Mouse (Mus musculus) lung, embryonic 14.5 days (tissue): ENCODE data around the gene Cx3cr1. TPM values are rescaled to one million over a fixed set of nuclear protein-coding genes. Genes with fewer than 3 reads are reported as not detected.

Experiments used
- ATAC-seq: fragments of 200-750 bp; cut with Nextera tagmentation; 2 replicates; pipeline ENCODE4 v1.8.0; 2017; ENCODE audit warnings: mild to moderate bottlenecking, moderate TSS enrichment, moderate library complexity; ENCODE audit not compliant: insufficient read depth
- DNase-seq: peaks from one replicate; pipeline ENCODE4 v3.0.0-alpha.2; 2015
- H3K27ac ChIP-seq: fragments of 300-500 bp; sonication (generic); 2 replicates; pipeline ENCODE4 v1.5.1; 2014; ENCODE audit warnings: low read depth, mild to moderate bottlenecking, moderate library complexity
- H3K27me3 ChIP-seq: fragments of 300-500 bp; sonication (generic); 2 replicates; pipeline ENCODE4 v1.6.1; 2014; ENCODE audit warnings: low read length, control low read depth; ENCODE audit not compliant: insufficient read depth
- H3K36me3 ChIP-seq: fragments of 300-500 bp; sonication (generic); 2 replicates; pipeline ENCODE4 v1.6.1; 2014; ENCODE audit warnings: control low read depth; ENCODE audit not compliant: insufficient read depth
- H3K4me1 ChIP-seq: fragments of 300-500 bp; sonication (generic); 2 replicates; pipeline ENCODE4 v1.6.1; 2014; ENCODE audit warnings: antibody characterized with exemption, control low read depth; ENCODE audit not compliant: insufficient read depth
- H3K4me2 ChIP-seq: fragments of 300-500 bp; sonication (generic); 2 replicates; pipeline ENCODE4 v1.6.1; 2014; ENCODE audit warnings: mild to moderate bottlenecking
- H3K4me3 ChIP-seq: fragments of 300-500 bp; sonication (generic); 2 replicates; pipeline ENCODE4 v1.5.1; 2014; ENCODE audit warnings: low read depth, low read length
- H3K9ac ChIP-seq: fragments of 300-500 bp; sonication (generic); 2 replicates; pipeline ENCODE4 v1.6.1; 2014
- H3K9me3 ChIP-seq: fragments of 300-500 bp; sonication (generic); 2 replicates; pipeline ENCODE4 v1.6.1; 2016; ENCODE audit warnings: low read depth, low read length, control low read depth
- CTCF ChIP-seq: IDR thresholded peaks from 2 replicates; pipeline ENCODE4 v1.5.1; 2016; ENCODE audit warnings: antibody characterized with exemption, low read depth
- WGBS: fragments of 180-500 bp; shearing (Covaris S2); extraction: QIAGEN DNeasy Blood & Tissue Kit; methylation state at CpG from one replicate; pipeline ENCODE4 v1.1.7; 2014; 5-methylcytosine and 5-hydroxymethylcytosine counted together
- polyA plus RNA-seq: library from polyadenylated mRNA; unstranded; fragments of >200 nt; fragmentation: Nextera tagmentation; extraction: Ambion mirVana; gene quantifications from 2 replicates; pipeline ENCODE4 v1.2.1, GENCODE M21; 2014

The Cx3cr1 gene
- polyA plus RNA-seq, 1 experiment from 2014 or later, result 9.7 TPM

DNA sequence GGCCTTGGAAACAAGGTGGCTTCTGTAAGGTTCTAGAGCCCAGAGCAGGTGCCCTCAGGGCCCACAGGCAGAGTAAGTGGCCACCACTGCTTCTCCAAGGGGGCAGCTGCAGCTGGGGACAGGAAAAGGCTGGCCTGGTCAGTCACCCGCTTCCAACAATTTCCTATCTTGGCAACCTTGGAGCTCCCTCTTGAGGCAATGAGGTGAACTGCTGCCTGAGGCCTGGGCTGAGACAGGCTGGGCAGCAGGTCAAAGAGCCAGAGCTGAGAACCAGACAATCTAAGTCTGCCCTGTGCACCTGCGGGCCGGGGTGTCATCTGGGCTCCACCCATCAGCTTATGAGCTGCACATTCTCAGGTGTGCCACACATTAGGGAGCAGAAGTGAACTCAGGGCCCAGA lies 3.5 kb upstream of the Cx3cr1 start:
- Histone ChIP-seq H3K4me3 (no peak overlapping the region), H3K27ac (no peak overlapping the region), H3K27me3 (no peaks in the 10 kb centered on the region), H3K9ac (no peak overlapping the region), H3K4me2 (no peak overlapping the region), H3K9me3 (no peaks in the 10 kb centered on the region), H3K36me3 (no peaks in the 10 kb centered on the region), H3K4me1 (no peaks in the 10 kb centered on the region)
- ATAC-seq, result peak; percentile 49; the same call in 1 of the 2 replicates
- DNase-seq, result peak; percentile 90
- 9% methylated on average over 3 of the region's 3 CpGs for WGBS
- TF ChIP-seq CTCF, result peak; percentile 96

DNA sequence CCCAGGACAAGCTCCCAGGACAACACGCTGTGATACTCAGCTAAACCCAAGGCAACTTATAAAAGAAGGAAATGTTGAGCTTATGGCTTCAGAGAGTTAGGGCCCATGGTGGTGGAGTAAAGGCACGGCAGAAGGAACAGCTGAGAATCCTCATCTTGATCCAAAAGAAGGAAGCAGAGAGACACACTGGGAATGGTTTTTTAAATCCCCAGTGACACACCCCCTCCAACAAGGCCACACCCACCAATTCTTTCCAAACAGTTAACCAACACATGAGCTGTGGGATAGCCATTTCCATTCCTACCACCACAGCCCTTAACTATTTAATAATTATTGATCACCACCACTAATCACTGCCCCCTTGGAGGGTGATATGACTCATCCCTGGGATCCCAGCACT lies 1.6 kb upstream of the Cx3cr1 start:
- ATAC-seq, result no peak
- WGBS, result 64% methylated on average over 2 of the region's 2 CpGs

DNA sequence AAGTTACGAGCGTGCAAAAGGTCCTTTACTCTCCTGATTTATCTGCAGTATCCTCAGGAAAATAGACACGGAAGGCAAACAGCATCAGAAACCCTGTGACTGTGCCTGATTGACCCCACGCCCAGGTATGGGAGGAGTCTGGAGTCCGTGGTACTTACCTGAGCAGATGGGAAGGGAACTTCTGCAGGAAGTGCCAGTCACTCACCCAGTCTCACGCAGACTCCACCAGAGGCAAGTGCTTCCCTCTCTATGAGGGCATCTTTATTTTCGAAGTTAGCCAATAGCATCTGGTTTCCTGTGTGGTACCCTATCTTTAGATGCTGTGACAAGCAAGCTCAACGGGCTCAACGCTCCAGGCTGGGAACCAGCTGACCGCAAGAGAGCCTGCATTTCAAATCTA lies 1.6 kb downstream of the Cx3cr1 start:
- H3K9me3 ChIP-seq, result no peaks in the 10 kb centered on the region
- H3K36me3 ChIP-seq, result no peaks in the 10 kb centered on the region
- H3K9ac ChIP-seq, result no peak overlapping the region
- H3K4me1 ChIP-seq, result no peaks in the 10 kb centered on the region
- H3K27ac ChIP-seq, result no peak overlapping the region
- no peaks in the 10 kb centered on the region for H3K27me3 ChIP-seq
- TF ChIP-seq CTCF, result no peak
- no peak overlapping the region for H3K4me3 ChIP-seq
- 46% methylated on average over 10 of the region's 10 CpGs for WGBS
- ATAC-seq (no peak), DNase-seq (no peak)
- H3K4me2 ChIP-seq, result no peak overlapping the region

More for the DNA sequence above, 1.6 kb upstream of the Cx3cr1 start:
- Histone ChIP-seq H3K4me1 (no peaks in the 10 kb centered on the region), H3K27ac (no peak overlapping the region), H3K36me3 (no peaks in the 10 kb centered on the region), H3K9me3 (no peaks in the 10 kb centered on the region), H3K4me3 (no peak overlapping the region), H3K4me2 (no peak overlapping the region), H3K9ac (no peak overlapping the region), H3K27me3 (no peaks in the 10 kb centered on the region)
- TF ChIP-seq CTCF, result no peak
- no peak for DNase-seq

DNA sequence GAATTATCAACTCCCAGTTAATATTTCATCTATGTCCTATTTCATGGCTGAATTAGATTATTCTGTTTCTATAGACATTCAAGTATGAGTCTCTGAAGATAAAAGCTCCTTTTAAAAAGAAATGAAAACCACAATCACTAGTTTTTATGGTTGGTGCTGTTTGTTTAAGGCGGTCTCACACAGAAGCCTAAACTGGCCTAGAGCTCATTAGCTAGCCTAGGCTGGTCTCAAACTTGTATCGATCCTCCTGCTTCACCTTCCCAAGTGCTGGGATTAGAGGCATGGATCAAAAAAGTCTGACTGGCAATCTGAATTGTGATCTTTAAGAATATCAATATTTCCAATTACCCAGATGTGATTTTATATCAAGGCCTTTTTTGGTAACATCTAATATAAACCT lies 2.1 kb downstream of the Cx3cr1 start:
- DNase-seq (no peak), ATAC-seq (no peak)
- H3K36me3 ChIP-seq, result no peaks in the 10 kb centered on the region
- H3K4me2 ChIP-seq, result no peak overlapping the region
- no peaks in the 10 kb centered on the region for H3K9me3 ChIP-seq
- no peaks in the 10 kb centered on the region for H3K27me3 ChIP-seq
- no peak overlapping the region for H3K27ac ChIP-seq
- 72% methylated on average over 2 of the region's 2 CpGs for WGBS
- no peak overlapping the region for H3K4me3 ChIP-seq
- no peak for TF ChIP-seq CTCF
- no peak overlapping the region for H3K9ac ChIP-seq
- H3K4me1 ChIP-seq, result no peaks in the 10 kb centered on the region

DNA sequence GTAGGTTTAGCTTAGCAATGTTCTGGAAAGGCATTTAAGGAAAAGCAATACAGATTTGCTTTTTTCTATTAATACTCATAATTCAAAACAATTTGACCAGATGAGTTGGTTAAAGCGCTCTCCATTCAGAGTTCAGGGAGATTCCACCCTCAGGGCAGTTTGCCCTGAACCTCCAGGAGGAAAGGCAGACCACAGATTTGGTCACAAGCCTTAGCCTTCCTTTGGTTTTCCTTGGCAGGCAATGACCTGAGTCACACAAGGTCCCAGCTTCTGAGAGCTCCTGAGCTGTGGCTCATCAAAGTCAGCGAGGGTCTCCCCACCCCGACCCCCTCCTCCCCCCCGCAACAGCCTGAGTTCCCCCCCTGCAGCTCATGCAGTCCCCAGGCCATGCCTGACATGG lies 5.4 kb downstream of the Cx3cr1 start:
- TF ChIP-seq CTCF, result no peak

DNA sequence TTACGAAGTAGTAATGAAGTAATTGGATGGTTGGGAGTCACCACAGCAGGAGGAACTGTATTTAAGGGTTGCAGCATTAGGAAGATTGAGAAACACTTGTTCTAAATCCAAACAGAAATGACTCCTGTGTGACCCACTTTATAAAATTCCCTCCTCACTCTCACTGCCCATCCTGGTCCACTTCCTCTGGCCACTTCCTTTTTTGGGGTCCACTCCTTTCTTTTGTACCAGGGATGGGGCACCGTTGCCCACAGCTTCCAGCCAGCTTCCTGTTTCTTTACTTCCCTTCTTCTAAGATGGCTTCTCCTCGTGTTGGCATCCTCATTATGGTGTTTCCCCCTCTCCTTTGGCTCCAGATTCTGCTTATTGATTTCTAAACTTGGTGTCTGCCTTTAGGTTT lies 10.9 kb downstream of the Cx3cr1 start:
- Histone ChIP-seq H3K4me1 (no peaks in the 10 kb centered on the region), H3K9ac (no peak overlapping the region), H3K4me2 (no peak overlapping the region), H3K9me3 (no peaks in the 10 kb centered on the region), H3K4me3 (no peak overlapping the region), H3K27me3 (no peaks in the 10 kb centered on the region), H3K36me3 (no peaks in the 10 kb centered on the region), H3K27ac (no peak overlapping the region)
- TF ChIP-seq CTCF, result no peak
- 66% methylated on average over 3 of the region's 3 CpGs for WGBS
- DNase-seq (no peak), ATAC-seq (no peak)

More for the DNA sequence above, 5.4 kb downstream of the Cx3cr1 start:
- Histone ChIP-seq H3K4me1 (no peaks in the 10 kb centered on the region), H3K9me3 (no peaks in the 10 kb centered on the region), H3K4me2 (no peak overlapping the region), H3K27me3 (no peaks in the 10 kb centered on the region), H3K36me3 (no peaks in the 10 kb centered on the region), H3K4me3 (no peak overlapping the region), H3K27ac (no peak overlapping the region), H3K9ac (no peak overlapping the region)
- no peak for ATAC-seq
- no peak for DNase-seq
- 52% methylated on average over 4 of the region's 4 CpGs for WGBS

DNA sequence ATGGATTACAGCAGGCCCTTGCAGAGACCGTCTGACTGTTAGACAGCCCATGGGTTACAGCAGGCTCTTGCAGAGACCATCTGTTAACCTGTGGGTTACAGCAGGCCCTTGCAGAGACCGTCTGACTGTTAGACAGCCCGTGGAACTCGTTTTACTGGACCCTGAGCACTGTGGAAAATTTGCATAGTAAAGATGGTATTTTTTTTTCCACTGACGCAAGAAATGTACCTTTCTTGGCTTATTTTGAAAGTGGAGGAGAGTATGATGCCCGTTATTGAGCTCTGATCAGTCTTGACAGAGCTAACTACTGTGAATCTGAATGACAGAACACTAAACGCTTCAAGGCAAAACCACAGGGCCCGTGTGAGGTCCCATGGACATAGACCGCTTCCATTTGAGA lies 13.5 kb downstream of the Cx3cr1 start:
- WGBS, result 65% methylated on average over 9 of the region's 9 CpGs
- no peak for ATAC-seq

More for the DNA sequence above, 13.5 kb downstream of the Cx3cr1 start:
- H3K27ac ChIP-seq, result no peak overlapping the region
- H3K27me3 ChIP-seq, result no peaks in the 10 kb centered on the region
- no peaks in the 10 kb centered on the region for H3K4me1 ChIP-seq
- no peak overlapping the region for H3K4me2 ChIP-seq
- no peaks in the 10 kb centered on the region for H3K36me3 ChIP-seq
- H3K9ac ChIP-seq, result no peak overlapping the region
- DNase-seq, result no peak
- H3K9me3 ChIP-seq, result no peaks in the 10 kb centered on the region
- TF ChIP-seq CTCF, result no peak
- H3K4me3 ChIP-seq, result no peak overlapping the region
